Mouse (Mus musculus): Measurements from ENCODE around the gene Tatdn2.
A peak's percentile ranks its signal among the peaks of the same experiment; 100 is the strongest.

Tatdn2 gene

DNA sequence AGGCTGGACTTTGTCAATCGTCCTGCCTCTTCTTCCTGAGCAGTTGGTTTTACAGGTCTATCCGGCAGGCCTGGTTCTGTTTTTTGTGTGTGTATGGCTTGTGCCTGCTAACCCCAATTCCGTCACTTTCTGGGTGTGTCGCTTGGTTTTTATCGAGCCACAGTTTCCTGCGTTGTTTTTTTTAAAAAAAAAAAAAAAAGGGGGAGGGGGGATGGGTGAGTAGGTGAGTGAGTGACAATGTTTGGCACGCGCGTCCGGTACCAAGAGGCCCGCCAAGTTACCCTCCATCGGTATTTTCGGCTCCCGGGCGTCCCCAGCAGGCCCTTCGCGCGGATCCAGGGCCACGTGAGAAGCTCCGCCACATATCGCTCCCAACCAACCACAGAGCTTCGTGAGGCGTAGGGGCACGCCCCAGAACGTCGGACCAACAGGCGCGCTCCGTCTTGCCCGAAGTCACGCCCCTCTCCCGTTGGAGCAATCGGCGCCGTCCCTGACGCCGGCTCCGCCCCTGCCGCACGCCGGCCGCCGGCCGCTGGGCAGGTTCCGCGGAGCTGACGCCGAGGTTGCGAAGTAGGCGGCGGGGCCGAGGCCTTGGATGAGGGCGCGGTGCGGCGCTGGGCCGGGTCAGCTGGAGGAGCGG, at the start of gene Tatdn2:
Tatdn2 (plus strand) TSS at position 469 of the 640 bp plus-strand sequence.
- peak; percentile 95 to 98 for DNase-seq (ENCODE audit: low read depth in 2 of 2, low spot score in 2 of 2)

DNA sequence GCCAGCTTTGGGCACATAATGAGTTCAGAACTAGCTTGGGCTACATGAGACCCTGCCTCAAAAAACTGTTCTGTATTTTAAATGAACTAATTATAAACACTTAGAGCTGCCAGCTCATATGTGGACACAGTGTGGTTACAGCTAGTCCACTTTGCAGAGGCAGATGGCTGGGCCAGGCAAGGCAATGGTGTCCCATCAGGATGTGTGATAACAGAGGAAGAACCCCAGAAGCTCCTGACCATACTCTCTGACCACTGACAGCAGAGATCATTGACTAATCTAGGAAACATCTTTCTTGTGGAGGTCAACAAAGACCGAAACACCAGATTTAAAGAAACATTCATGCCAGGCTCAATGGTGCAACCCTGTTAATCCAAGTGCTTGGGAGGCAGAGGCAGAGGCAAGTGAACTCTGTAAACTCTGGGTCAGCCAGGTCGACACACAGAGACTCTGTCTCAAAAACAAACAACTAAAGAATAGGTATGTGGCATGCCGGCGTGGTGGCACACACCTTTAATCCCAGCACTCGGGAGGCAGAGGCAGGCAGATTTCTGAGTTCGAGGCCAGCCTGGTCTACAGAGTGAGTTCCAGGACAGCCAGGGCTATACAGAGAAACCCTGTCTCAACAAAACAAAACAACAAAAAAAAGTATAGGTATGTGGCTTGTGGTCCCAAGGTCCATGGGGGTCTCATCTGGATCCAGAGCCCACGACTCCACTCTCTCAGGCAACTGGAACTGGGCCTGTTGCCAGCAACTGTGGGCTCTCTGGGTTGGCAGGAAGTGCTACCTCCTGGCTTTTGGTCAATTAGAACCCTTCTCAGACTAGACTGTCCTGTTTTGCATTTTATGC, 47.3 kb upstream of the Tatdn2 start:
- DNase-seq (ENCODE audit: low read depth in 2 of 2, low spot score in 2 of 2) = no peak

DNA sequence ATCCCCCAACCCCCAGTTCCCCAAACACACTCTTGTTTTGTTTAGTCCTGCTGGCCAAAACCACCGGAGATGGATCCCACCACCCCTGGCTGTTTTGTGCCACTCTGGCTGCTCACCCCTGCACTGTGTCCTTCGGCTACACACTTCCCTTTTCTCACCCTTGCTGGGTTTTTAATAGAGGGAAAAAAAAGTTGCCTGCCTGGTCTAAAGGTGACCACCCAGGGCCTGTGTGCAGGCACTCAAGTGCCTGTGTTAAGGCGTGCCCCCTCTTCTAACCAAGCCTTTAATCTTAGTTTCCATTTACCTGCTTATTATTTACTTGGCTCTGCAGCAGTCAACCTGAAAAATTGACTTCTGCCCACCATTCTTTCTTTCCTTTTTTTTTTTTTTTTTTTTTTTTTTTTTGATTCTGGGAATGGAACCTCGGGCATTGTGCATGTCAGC, 46.6 kb upstream of the Tatdn2 start:
- DNase-seq (ENCODE audit: low read depth in 2 of 2, low spot score in 2 of 2) = no peak

DNA sequence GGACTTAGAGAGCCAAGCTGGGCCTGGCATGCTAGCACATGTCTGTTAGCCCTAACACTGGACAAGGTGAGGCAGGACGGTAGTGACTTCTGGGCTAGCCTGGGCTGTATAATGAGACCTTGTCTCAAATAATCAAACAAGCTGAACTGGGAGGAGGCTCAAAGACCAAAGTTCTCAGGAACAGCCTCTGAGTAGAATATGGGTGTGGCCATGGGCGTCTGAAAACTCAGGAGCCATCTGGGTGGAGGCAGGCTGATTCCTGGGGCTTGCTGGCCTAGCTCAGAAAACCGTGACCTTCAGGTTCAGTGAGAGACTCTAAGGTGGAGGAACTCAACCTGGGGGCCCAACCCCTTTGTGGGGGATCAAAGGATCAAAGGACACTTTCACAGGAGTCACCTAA, 45.2 kb upstream of the Tatdn2 start:
- no peak for DNase-seq (ENCODE audit: low read depth in 2 of 2, low spot score in 2 of 2)

DNA sequence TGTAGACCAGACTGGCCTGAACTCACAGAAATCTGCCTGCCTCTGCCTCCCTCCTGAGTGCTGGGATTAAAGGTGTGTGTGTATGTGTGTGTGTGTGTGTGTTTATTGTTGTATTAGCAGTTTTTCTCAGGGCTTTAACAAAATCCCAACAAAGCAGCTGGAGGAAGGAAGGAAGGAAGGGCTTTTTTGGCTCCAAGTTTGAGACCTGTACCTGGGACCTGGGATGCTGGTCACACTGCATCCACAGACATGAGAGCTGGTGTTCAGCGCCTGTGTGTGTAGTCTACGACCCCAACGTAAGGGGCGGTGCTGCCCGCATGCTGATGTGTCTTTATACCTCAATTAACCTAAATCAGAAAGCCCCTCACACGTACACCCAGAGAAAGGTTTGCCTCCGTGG, 43.3 kb upstream of the Tatdn2 start:
- DNase-seq (ENCODE audit: low read depth in 2 of 2, low spot score in 2 of 2) = no peak

DNA sequence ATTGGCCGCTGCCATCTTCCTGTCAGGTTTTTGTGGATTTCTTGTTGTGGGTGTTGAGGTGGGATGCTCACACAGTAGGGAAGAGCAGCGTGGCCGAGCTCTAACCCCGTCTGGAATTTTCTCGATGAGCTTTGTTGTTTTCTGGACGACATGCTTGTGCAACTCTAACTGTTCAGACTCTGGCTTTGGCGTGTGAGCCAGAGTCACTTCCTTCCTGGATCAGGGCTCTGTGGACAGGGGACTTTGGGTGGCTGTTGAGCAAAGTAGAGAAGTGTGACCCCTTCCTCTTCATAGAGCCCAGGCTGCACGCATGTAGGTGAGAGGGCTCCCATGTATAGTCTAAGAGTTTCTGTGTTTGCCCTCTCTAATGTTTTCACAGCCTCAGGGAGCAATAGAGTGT, 42.7 kb upstream of the Tatdn2 start:
- DNase-seq (ENCODE audit: low read depth in 2 of 2, low spot score in 2 of 2) = no peak

DNA sequence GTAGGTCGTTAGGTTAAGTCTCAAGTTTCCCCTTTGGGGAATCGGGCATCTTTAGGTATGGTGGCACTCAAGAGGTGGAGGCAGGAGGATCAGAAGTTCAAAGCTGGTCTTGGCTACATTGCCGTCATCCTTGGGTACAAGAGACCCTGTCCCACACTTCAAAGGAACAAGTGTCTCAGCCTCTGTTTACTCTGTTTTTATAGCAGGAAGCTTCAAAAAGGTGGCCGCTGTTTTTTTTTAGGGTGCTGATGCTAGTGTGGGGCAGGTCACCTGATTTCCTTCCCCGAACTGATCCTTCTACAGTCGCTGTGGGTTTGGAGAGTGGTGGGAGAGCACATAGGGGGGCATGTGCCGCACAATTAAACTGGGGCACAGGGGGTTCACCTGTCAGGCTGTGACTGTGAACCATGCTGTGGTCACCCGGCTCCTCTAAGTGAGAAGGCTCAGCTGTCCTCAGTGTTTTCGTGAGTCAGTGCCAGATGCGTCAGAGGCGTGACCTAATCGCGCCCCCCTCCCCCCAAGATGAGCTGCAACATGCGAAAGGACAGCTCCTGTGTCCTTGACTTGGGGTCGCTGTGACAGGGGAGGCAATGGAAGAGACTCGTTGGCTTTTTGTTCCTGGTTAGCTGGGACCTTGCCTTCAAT, 42.0 kb upstream of the Tatdn2 start:
- peak; percentile 50 to 64 for DNase-seq (ENCODE audit: low read depth in 2 of 2, low spot score in 2 of 2)

DNA sequence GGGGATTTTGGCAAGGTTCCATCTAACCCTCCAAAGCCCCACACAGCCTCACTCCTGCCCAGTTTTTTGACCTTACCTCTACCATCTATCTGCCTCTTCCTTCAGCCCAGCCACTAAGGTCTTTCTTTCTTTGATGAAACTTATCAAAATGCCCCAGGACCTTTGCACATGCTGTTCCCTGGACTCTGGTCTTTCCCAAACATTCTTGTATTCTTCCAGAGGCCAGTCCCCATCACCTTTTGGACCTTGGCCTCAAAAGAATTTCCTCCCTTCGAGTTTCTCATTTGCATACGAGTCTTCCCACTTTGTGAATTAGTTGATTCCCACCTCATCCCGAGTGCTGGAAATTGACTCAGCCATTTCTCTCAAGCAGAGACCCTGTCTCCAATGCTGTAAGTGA, 41.4 kb upstream of the Tatdn2 start:
- no peak for DNase-seq (ENCODE audit: low read depth in 2 of 2, low spot score in 2 of 2)

DNA sequence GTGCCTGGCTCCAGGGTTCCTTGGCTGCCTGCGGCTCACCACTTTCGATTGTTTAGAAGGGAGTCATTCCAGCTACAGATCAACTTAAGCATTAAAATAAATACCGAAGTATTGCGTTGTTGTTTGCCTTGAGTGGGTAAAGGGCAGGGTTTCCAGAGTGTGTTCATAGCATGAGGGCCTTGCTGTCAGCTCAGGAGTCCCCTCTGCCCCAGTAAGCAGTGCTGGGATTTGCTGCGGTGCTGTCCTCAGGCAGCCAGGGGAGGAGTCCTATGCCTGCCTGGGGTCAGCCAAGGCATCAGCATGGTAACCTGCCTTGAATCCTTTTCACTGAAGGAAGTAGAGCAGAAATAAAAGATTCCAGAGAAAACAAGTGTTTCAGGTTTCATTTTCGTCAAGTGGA, 40.0 kb upstream of the Tatdn2 start:
- no peak for DNase-seq (ENCODE audit: low read depth in 2 of 2, low spot score in 2 of 2)

DNA sequence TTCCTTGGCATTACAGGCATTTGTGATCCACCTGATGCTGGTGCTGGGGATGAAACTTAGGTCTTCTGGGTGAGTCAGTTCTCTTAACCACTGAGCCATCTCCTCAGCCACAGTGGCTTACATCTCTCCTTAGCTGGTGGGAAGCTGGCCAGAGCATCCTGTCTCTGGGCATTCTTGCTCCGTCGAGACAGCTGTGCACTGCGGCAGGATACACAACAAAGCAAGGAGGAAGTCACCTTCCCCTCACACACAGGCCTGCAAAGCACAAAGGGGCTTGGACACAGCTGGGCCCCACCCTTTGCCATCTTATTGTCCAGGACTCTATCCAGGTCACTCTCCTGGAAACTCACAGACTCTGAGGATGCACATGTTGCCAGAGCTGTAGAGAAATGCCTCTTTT, 38.6 kb upstream of the Tatdn2 start:
- DNase-seq (ENCODE audit: low read depth in 2 of 2, low spot score in 2 of 2) = no peak

DNA sequence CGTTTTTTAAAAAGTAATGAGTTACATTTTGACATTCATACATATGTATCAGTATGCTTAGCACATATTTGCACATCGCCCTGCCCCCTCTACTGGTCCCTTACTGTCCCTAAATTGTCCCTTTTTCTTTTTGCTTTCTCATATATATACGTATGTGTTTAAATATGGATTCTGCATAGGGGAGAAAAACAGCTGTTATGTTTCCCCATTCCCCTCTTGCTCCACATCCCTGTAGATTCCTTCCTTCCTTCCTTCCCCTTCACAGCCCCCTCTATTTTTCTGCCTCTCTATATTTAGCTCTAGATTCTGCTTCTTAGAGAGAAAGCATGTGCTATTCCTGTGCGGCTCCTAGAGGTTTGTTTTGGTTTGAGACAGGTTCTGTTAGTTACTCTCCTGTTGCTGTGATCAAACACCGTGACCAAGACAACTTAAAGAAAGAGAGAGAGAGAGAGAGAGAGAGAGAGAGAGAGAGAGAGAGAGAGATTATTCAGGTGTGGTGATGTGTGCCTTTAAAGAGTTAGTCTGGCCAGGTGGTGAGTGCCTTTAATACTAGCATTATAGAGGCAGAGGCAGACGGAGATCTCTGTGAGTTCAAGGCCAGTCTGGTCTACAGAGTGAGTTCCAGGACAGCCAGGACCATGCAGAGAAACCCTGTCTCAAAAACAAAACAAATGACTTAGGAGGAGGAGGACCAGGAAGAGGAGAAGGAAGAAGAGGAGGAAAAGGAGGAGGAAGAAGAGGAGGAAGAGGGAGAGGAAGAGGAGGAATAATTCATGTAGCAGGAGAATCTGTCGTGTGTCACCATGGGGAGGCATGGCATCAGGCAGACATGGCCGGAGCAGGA, 37.0 kb upstream of the Tatdn2 start:
- DNase-seq (ENCODE audit: low read depth in 2 of 2, low spot score in 2 of 2) = no peak

DNA sequence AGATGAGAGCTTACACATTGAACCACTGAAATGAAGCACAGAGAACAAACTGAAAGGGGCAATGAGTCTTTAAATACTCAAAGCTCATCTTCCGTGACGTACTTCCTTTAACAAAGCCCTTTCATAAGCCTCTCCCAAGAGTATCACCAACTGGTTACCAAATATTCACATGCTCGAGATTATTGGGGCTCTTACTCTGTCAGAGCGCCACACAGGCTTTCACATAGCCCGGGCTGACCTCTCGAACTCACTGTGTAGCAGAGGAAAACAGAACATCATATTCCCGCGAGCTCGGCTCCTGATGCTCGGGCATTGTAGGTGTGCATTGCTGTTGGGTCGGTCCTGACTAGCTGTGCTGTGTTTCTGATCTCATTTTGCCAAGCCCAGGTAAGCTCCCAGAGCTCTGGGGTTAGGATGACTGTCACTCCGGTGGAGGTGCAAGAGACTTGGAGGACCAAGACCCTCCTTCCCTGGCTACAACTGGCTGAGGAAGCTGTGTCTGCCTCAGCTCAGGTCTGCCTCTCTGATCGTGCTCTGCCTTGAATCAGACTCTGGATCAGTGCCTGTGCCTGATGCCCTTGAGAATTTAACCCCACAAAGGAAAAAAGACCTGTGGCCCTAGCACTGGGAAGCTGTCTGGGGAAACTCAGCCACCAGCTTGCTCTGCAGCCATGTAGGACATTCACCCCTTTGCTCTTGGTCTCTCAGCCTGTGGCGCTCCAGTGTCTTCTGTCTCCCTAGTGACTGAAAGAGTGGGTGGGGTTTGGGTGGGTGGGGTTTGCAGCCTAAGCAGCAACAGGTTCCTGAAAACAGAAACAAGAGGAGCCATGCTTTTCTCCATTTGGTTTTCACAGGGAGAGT, 36.1 kb upstream of the Tatdn2 start:
- DNase-seq (ENCODE audit: low read depth in 2 of 2, low spot score in 2 of 2) = peak in 1 of 2 experiments; percentile 9

DNA sequence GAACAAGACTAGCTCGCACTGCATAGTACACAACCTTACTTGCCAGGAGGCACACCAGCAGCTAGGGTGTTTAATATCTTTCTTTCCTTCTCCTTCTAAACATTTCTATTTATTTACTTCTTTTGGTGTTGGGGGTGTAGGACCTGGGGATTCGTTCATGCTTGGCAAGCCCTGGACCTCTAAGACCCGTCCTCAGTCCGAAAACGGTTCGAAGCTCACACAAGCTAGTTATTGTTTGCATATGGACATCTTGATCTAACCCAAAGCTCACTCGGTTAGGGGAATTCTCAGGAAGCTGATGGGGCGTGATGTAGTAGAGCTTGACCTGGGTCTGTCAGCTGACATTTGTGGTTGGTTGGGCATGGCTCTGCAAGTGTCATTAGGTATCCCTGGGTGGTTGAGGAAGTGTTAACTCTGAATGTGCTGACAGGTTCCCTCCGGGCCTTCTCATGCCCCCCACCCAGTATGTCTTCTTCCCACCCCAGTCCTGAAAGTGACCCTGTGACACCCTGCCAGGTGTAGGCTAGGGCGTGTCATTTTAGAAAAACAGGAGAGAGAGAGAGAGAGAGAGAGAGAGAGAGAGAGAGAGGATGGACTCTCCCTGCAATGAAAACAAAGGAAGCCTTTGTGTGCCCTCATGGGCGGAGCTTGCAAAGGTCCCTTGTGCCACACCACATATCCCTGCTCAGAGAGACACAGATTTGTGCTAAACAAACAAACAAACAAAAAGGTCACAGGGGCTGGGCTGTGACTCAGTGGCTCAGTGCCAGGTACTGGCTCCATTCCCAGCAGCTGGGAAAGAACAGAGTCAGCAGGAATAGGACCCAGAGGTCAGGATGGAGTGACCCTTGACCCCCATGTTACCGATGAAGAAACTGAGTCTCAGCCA, 35.3 kb upstream of the Tatdn2 start:
- DNase-seq (ENCODE audit: low read depth in 2 of 2, low spot score in 2 of 2) = peak in 1 of 2 experiments; percentile 8

DNA sequence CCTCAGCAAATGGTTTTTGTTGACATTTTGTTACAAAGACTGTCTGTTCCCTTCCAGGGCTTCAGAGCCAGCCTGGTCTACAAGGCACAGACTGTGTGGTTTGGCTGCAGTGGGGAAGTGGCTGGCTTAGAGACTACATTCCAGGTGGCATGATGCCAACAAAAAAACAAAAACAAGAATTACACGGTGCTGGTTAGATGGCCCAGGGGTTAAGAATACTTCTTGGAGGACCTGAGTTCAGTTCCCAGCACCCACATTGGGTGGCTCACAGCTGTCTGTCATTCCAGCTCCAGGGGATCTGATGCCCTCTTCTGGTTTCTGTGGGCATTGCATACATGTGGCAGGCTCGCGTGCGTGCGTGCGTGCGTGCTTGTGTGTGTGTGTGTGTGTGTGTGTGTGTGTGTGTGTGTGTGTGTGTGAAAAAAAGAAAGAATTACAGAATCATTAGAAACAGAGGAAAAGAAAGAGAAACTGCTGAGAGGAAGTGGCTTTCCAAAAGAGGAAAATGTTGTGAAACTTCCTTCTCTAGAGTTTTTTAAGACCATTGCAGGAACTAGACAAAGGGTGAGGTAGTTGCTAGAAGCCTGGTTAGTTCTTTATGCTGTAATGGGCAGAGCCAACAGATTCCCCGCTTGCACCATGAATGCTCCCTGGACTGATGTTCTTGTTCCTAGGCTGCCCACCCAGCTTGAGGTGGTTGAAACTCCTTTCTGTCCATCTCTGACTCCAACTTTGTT, 33.7 kb upstream of the Tatdn2 start:
- DNase-seq (ENCODE audit: low read depth in 2 of 2, low spot score in 2 of 2) = peak in 1 of 2 experiments; percentile 13

DNA sequence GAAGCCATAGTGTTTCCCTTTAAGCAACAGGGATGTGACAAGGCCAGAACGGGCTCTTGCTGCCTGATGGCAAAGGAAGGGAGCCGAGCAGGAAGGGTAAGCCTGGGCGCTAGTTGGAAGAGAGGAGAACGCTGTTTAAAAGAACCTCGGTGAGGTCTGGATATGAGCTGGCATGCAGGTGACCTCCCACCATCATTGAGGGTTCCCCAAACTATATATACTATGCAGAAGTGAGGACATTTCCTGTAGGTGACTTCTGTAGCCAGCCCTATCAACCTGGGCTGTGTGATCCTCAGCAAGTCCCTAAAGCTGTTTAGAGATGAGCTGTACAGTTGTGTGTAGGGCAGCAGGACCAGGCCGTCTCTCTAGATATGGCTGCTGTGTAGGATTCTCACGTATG, 32.5 kb upstream of the Tatdn2 start:
- DNase-seq (ENCODE audit: low read depth in 2 of 2, low spot score in 2 of 2) = no peak

DNA sequence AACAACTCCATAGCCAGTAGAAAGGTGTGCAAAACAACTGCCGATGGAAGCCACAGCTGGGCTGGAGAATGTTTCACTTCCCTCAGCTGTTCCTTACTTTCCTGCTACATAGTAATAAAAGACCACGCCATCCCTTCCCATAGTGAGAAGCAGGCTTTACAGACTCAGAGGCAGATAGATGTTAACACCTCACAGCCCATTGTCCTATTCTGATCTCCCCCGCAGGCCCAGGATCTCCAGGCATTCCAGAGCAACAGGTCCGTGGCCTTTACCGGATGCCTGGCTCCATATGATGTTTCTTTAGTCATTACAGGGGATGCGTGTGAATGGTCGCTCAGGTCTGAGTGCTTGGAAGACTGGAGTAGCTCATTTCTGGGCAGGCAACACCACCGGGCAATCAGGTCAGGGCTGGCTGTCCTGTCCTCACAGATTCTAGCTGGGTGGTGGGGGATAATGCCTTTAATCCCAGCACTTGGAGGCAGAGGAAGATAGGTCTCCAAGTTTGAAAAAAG, 29.2 kb upstream of the Tatdn2 start:
- no peak for DNase-seq (ENCODE audit: low read depth in 2 of 2, low spot score in 2 of 2)

DNA sequence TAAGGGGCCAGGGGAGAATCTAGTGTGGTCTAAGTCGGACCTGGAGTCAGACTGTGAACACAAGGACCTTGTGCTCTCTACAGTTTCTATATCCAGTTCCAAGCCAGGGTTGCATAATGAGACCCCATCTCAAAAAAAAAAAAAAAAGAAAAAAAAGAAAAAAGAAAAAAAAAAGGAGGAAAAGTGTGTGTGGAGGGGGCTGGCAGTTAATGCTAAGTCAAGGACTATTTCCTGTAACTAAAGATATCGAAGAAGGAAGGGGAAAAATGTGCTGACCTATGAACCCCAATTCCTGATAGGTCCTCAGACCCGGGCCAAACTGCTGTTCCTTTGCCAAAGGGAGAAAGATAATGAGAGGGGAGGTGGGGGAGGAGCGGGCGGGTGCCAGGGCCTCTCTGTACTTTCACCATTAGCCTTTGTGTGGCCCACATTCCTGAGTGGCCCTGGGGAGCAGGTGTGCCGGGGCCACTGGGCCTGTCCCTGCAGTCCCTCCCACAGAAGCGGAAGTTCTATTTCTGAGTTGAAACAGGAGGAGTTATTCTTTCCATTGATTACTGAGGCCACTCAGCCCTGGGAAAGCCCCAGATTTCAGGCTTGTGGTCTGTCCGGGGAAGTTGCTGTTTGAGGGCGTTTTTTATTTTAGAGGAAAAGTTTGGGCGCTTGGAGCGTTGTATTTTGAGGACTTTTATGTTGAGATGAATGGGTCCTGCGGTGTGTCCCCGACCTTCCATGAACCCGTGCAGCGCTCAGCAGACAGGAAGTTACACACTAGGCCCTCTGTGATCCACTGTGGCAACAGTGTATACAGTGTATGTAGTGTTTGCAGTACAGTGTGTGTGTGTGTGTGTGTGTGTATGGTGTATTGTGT, 28.3 kb upstream of the Tatdn2 start:
- peak; percentile 61 to 63 for DNase-seq (ENCODE audit: low read depth in 2 of 2, low spot score in 2 of 2)
